Mouse (Mus musculus) liver, embryonic 15.5 days (tissue): ENCODE measurements at regions not wholly inside any gene's neighbourhood (a gene's known extent, or its start where the extent isn't known, plus 50 kb on each side); places are given as distances from the start of the nearest gene placed in this dataset.
"Not testable (repeated sequence)": the region's sequence is repeated elsewhere in the genome, so short reads cannot be mapped to it uniquely, and the experiment has no call there.

Source experiments
- ATAC-seq: fragments of 200-750 bp; cut with Nextera tagmentation; 2 replicates; pipeline ENCODE4 v1.8.0; 2017; ENCODE audit warnings: moderate number of reproducible peaks, mild to moderate bottlenecking, moderate library complexity; ENCODE audit not compliant: insufficient read depth
- H3K27ac ChIP-seq: fragments of 300-500 bp; sonication (generic); replicated peaks from 2 replicates; pipeline ENCODE4 v1.5.1; 2015; ENCODE audit warnings: mild to moderate bottlenecking, inconsistent platforms
- H3K27me3 ChIP-seq: fragments of 300-500 bp; sonication (generic); 2 replicates; pipeline ENCODE4 v1.6.1; 2015; ENCODE audit warnings: mild to moderate bottlenecking, inconsistent platforms
- H3K36me3 ChIP-seq: fragments of 300-500 bp; sonication (generic); replicated peaks from 2 replicates; pipeline ENCODE4 v1.6.1; 2015; ENCODE audit warnings: moderate library complexity, mild to moderate bottlenecking, inconsistent platforms
- H3K4me1 ChIP-seq: fragments of 300-500 bp; sonication (generic); replicated peaks from 2 replicates; pipeline ENCODE4 v1.6.1; 2015; ENCODE audit warnings: inconsistent platforms
- H3K4me2 ChIP-seq: fragments of 300-500 bp; sonication (generic); 2 replicates; pipeline ENCODE4 v1.6.1; 2015; ENCODE audit warnings: moderate library complexity, mild to moderate bottlenecking, inconsistent platforms
- H3K4me3 ChIP-seq: fragments of 300-500 bp; sonication (generic); replicated peaks from 2 replicates; pipeline ENCODE4 v1.5.1; 2015; ENCODE audit warnings: mild to moderate bottlenecking, inconsistent platforms
- H3K9ac ChIP-seq: fragments of 300-500 bp; sonication (generic); 2 replicates; pipeline ENCODE4 v1.6.1; 2015; ENCODE audit warnings: moderate library complexity, mild to moderate bottlenecking, inconsistent platforms
- H3K9me3 ChIP-seq: fragments of 300-500 bp; sonication (generic); replicated peaks from 2 replicates; pipeline ENCODE4 v1.6.1; 2016; ENCODE audit warnings: inconsistent platforms
- WGBS: fragments of 180-500 bp; shearing (Covaris S2); methylation state at CpG from one replicate; pipeline ENCODE4 v1.1.7; 2015; ENCODE audit warnings: mixed read lengths; ENCODE audit not compliant: insufficient replicate concordance; 5-methylcytosine and 5-hydroxymethylcytosine counted together

GRCm38 (mm10) chr2:78311766-78312491 is 365.8 kb upstream of the Cwc22 start:
- no peaks in the 10 kb centered on the region for H3K9me3 ChIP-seq
- no peak overlapping the region for H3K9ac ChIP-seq
- no peak overlapping the region for H3K4me2 ChIP-seq
- H3K27ac ChIP-seq: no peak overlapping the region
- no peak overlapping the region for H3K4me3 ChIP-seq
- WGBS: 71% methylated on average over 13 of the region's 13 CpGs
- no peak for ATAC-seq
- no peaks in the 10 kb centered on the region for H3K36me3 ChIP-seq
- H3K4me1 ChIP-seq: no peaks in the 10 kb centered on the region
- H3K27me3 ChIP-seq: no peaks in the 10 kb centered on the region

GRCm38 (mm10) chr2:78309361-78309760 is 363.2 kb upstream of the Cwc22 start:
- H3K36me3 ChIP-seq: no peaks in the 10 kb centered on the region
- no peak overlapping the region for H3K4me3 ChIP-seq
- no peak overlapping the region for H3K9ac ChIP-seq
- ATAC-seq: no peak
- no peaks in the 10 kb centered on the region for H3K9me3 ChIP-seq
- WGBS: 43% methylated on average over 2 of the region's 2 CpGs
- no peak overlapping the region for H3K27ac ChIP-seq
- no peaks in the 10 kb centered on the region for H3K27me3 ChIP-seq
- H3K4me2 ChIP-seq: no peak overlapping the region
- no peaks in the 10 kb centered on the region for H3K4me1 ChIP-seq

DNA sequence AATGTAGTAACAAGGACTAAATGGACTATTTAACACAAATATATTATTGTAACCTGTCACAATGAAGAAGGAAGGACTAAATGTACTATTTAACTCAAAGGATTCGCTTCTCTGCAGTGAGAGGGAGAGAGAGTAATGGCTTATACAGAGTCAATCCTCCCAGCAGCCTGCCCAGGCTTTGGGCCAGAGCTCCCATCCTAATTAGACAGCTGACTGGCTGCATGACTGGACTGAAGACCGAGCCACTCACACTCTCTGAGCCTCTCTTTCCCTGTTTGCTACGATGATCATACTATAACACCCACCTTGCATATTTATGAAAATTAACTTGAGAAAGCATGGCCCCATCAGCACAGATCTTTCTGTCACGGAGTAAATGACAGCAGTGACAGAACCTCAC is 360.7 kb upstream of the Cwc22 start:
- Histone ChIP-seq H3K9ac (no peak overlapping the region), H3K27ac (no peak overlapping the region), H3K36me3 (no peaks in the 10 kb centered on the region), H3K27me3 (no peaks in the 10 kb centered on the region), H3K4me1 (no peaks in the 10 kb centered on the region), H3K4me2 (no peak overlapping the region), H3K9me3 (no peaks in the 10 kb centered on the region), H3K4me3 (no peak overlapping the region)
- WGBS: 51% methylated on average over 4 of the region's 4 CpGs
- no peak for ATAC-seq

DNA sequence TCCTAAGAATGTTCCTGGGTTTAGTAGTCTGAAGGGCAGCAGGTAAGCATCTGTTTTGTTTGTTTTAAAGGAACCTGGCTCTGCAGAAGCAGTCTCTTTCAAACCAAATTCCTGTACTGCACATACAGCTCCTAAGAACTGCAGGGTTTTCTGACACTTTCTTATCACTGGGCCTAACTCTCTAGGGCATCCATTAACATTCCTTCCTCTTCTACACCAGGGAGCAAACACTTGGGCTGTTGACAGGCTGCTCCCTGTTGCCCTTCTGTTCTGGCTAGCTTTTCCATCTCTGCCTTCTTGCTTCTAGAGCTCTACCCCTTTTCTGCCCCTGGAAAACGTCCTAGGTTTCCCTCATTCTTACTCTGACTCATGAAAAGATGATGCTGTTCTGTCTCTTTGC is 345.5 kb upstream of the Cwc22 start:
- H3K27me3 ChIP-seq: no peaks in the 10 kb centered on the region
- H3K4me3 ChIP-seq: no peak overlapping the region
- 16% methylated on average over 1 of the region's 1 CpGs for WGBS
- H3K27ac ChIP-seq: no peak overlapping the region
- no peaks in the 10 kb centered on the region for H3K36me3 ChIP-seq
- H3K4me2 ChIP-seq: no peak overlapping the region
- ATAC-seq: no peak
- no peaks in the 10 kb centered on the region for H3K9me3 ChIP-seq
- H3K9ac ChIP-seq: no peak overlapping the region
- no peaks in the 10 kb centered on the region for H3K4me1 ChIP-seq

DNA sequence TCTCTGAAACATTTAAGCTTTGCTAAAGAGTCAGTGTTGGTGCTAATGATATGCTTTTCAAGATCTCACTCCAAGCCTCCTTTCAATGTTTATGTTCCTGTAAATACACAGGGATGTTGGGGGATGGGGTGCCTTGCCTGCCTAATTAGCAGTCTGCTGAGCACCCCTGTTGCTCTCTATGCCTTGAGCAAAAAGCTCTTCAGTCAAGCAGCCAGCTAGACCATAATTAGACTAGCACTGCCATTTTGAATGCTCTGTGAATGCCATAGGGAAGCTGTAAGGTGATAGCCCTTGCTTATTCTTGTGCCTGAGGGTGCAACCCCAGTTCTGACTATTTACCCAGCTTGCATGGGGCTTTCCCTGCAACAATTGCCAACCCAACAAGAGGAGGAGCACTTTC is 338.6 kb upstream of the Cwc22 start:
- no peak overlapping the region for H3K27ac ChIP-seq
- H3K27me3 ChIP-seq: no peaks in the 10 kb centered on the region
- no peaks in the 10 kb centered on the region for H3K36me3 ChIP-seq
- H3K4me1 ChIP-seq: no peaks in the 10 kb centered on the region
- H3K9me3 ChIP-seq: no peaks in the 10 kb centered on the region
- H3K9ac ChIP-seq: no peak overlapping the region
- H3K4me2 ChIP-seq: no peak overlapping the region
- ATAC-seq: no peak
- H3K4me3 ChIP-seq: no peak overlapping the region

GRCm38 (mm10) chr2:78283605-78284004 is 337.4 kb upstream of the Cwc22 start:
- Histone ChIP-seq H3K9ac (no peak overlapping the region), H3K36me3 (no peaks in the 10 kb centered on the region), H3K9me3 (no peaks in the 10 kb centered on the region), H3K4me2 (no peak overlapping the region), H3K4me3 (no peak overlapping the region), H3K27ac (no peak overlapping the region), H3K27me3 (no peaks in the 10 kb centered on the region), H3K4me1 (no peaks in the 10 kb centered on the region)
- 48% methylated on average over 4 of the region's 4 CpGs for WGBS
- no peak for ATAC-seq

DNA sequence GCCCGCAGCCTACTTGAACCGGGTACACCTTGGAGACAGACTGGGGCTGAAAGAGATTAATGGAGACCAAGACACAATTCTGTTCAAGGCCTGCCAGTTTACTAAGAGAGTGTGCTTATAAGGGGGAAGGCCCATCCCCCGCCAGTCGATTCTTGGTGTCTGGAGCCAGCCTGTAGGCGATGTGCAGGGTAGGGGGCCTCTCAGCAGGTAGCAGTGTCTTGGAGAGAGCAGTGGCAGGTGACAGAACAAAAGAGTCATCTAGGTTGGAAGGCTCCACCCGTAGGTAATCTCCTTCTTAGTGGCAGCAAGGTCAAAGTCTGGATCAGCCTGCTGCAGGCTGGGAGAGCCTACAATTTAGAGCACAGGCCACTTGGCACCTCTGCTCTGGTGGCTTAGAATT is 335.7 kb upstream of the Cwc22 start:
- WGBS: 50% methylated on average over 6 of the region's 6 CpGs
- H3K27ac ChIP-seq, H3K27me3 ChIP-seq, H3K4me1 ChIP-seq, H3K9ac ChIP-seq, H3K9me3 ChIP-seq, ATAC-seq, H3K36me3 ChIP-seq, H3K4me2 ChIP-seq, H3K4me3 ChIP-seq: not testable (repeated sequence)

DNA sequence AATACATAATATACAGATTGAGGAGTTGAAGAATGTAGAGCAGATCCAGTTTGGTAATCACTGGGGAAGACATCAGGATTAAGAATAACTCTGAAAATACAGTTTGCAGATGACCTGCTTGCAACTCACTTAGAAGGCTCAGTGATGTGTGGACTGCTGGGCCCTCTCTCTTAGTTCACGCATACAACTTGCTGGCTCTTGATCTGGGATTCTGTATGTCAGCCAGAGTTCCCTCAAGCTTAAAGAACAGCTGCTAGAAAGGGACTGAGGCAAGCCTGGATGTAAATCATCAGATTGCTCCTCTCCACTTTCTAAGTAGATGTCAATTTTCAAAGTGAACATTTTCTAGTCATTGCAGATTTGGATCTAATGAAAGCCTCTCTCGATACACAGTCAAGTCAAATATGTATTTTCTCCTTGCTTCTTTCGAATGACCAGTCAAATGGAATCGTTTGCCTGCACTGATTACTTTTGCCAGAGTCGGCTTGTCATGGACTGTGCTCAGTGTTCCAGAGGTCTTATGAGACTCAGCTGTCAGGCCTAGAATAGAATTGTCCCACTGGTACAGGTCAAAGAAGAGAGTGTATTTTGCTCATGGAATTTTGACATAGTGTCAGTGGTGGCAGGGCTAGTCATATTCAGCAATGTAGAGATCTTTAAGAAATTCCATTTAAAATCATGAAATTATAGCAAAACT is 334.2 kb upstream of the Cwc22 start:
- Histone ChIP-seq H3K36me3 (no peaks in the 10 kb centered on the region), H3K27me3 (no peaks in the 10 kb centered on the region), H3K9ac (no peak overlapping the region), H3K4me3 (no peak overlapping the region), H3K27ac (no peak overlapping the region), H3K9me3 (no peaks in the 10 kb centered on the region), H3K4me2 (no peak overlapping the region), H3K4me1 (no peaks in the 10 kb centered on the region)
- ATAC-seq: no peak
- WGBS: 65% methylated on average over 5 of the region's 5 CpGs

DNA sequence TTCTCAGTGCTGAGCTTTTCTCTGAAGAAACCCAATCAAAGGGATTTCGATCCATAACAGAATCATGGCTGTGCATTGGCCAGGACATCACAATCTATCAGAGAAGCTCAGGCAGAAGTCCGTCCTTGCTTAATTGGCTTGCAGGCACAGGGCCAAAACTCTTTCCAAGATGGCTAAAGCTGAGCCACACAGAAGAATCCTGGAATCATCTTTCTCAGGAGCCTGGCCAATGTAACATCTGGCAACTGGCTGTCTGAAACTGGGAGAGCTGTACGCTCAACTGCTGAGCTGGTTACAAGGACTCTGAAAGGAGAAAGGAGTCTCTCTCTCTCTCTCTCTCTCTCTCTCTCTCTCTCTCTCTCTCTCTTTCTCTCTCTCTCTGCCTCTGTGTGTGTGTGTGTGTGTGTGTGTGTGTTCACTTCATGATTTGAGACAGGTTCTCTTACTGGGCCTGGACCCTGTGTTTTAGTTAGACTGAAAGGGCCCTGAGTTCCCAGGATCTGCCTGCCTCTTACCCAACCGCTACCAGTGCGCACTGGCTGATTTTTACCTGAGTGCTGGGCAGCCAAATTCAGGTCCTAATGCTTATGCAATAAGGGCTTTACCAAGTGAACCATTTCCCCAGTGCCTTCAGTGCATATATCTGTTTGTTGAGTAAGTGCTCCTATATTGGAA is 333.3 kb upstream of the Cwc22 start:
- Histone ChIP-seq H3K4me1 (no peaks in the 10 kb centered on the region), H3K27me3 (no peaks in the 10 kb centered on the region), H3K9ac (no peak overlapping the region), H3K4me3 (no peak overlapping the region), H3K36me3 (no peaks in the 10 kb centered on the region), H3K27ac (no peak overlapping the region), H3K9me3 (no peaks in the 10 kb centered on the region), H3K4me2 (no peak overlapping the region)
- 73% methylated on average over 5 of the region's 5 CpGs for WGBS
- no peak for ATAC-seq

GRCm38 (mm10) chr2:78278630-78279029 is 332.5 kb upstream of the Cwc22 start:
- 63% methylated on average over 2 of the region's 2 CpGs for WGBS
- H3K4me1 ChIP-seq: no peaks in the 10 kb centered on the region

DNA sequence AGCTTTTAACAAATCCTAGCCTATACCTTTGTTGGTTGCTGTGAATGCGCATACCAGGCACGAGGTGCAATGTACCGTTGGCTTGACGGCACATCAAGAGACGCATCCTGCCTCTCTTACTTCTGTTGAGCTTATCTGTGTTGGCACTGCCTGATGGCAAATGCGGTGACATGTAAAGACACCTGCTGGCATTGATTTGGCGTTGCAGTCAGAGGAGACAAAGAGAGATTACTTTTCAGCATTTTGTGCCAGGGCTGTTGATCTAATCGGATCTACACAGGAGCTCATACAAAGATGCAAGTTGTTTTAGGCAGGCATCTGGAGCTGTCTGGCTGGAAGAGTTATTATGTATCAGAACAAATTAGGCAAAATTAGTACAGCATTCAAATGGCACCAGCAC is 331.5 kb upstream of the Cwc22 start:
- ATAC-seq: no peak

More at GRCm38 (mm10) chr2:78278630-78279029, 332.5 kb upstream of the Cwc22 start:
- H3K4me2 ChIP-seq: no peak overlapping the region
- H3K27me3 ChIP-seq: no peaks in the 10 kb centered on the region
- H3K9me3 ChIP-seq: no peaks in the 10 kb centered on the region
- H3K36me3 ChIP-seq: no peaks in the 10 kb centered on the region
- ATAC-seq: no peak
- no peak overlapping the region for H3K27ac ChIP-seq
- no peak overlapping the region for H3K4me3 ChIP-seq
- H3K9ac ChIP-seq: no peak overlapping the region

More for the DNA sequence above, 331.5 kb upstream of the Cwc22 start:
- H3K9me3 ChIP-seq: no peaks in the 10 kb centered on the region
- 68% methylated on average over 8 of the region's 8 CpGs for WGBS
- H3K36me3 ChIP-seq: no peaks in the 10 kb centered on the region
- H3K4me2 ChIP-seq: no peak overlapping the region
- H3K27me3 ChIP-seq: no peaks in the 10 kb centered on the region
- H3K9ac ChIP-seq: no peak overlapping the region
- no peaks in the 10 kb centered on the region for H3K4me1 ChIP-seq
- no peak overlapping the region for H3K27ac ChIP-seq
- H3K4me3 ChIP-seq: no peak overlapping the region
